Mouse (Mus musculus) liver, embryonic 12.5 days (tissue): ENCODE data around the gene Nox3. TPM values are rescaled to one million over a fixed set of nuclear protein-coding genes. Genes with fewer than 3 reads are reported as not detected.
A peak's percentile ranks its signal among the peaks of the same experiment; 100 is the strongest.

Experiments
- ATAC-seq: fragments of 200-750 bp; cut with Nextera tagmentation; 2 replicates; pipeline ENCODE4 v1.8.0; 2017; ENCODE audit warnings: moderate number of reproducible peaks, mild to moderate bottlenecking, moderate library complexity
- H3K27ac ChIP-seq: fragments of 300-500 bp; sonication (generic); 2 replicates; pipeline ENCODE4 v1.5.1; 2016; ENCODE audit warnings: mild to moderate bottlenecking
- H3K27me3 ChIP-seq: fragments of 300-500 bp; sonication (generic); replicated peaks from 2 replicates; pipeline ENCODE4 v1.6.1; 2016; ENCODE audit warnings: mild to moderate bottlenecking, moderate library complexity
- H3K36me3 ChIP-seq: fragments of 300-500 bp; sonication (generic); 2 replicates; pipeline ENCODE4 v1.6.1; 2016; ENCODE audit warnings: mild to moderate bottlenecking, moderate library complexity
- H3K4me1 ChIP-seq: fragments of 300-500 bp; sonication (generic); 2 replicates; pipeline ENCODE4 v1.6.1; 2016
- H3K4me2 ChIP-seq: fragments of 300-500 bp; sonication (generic); 2 replicates; pipeline ENCODE4 v1.6.1; 2016; ENCODE audit warnings: mild to moderate bottlenecking, moderate library complexity
- H3K4me3 ChIP-seq: fragments of 300-500 bp; sonication (generic); 2 replicates; pipeline ENCODE4 v1.5.1; 2016; ENCODE audit warnings: mild to moderate bottlenecking, moderate library complexity
- H3K9ac ChIP-seq: fragments of 300-500 bp; sonication (generic); 2 replicates; pipeline ENCODE4 v1.6.1; 2016; ENCODE audit warnings: mild to moderate bottlenecking, moderate library complexity
- H3K9me3 ChIP-seq: fragments of 300-500 bp; sonication (generic); replicated peaks from 2 replicates; pipeline ENCODE4 v1.6.1; 2016; ENCODE audit warnings: mild to moderate bottlenecking, moderate library complexity
- WGBS: fragments of 180-500 bp; shearing (Covaris S2); methylation state at CpG from one replicate; pipeline ENCODE4 v1.1.7; 2016; ENCODE audit not compliant: insufficient replicate concordance; 5-methylcytosine and 5-hydroxymethylcytosine counted together
- polyA plus RNA-seq: library from polyadenylated mRNA; unstranded; fragments of >200 nt; fragmentation: Nextera tagmentation; extraction: Ambion mirVana; gene quantifications from 2 replicates; pipeline ENCODE4 v1.2.1, GENCODE M21; 2016

Gene Nox3
- not detected in 2 replicates for polyA plus RNA-seq

DNA sequence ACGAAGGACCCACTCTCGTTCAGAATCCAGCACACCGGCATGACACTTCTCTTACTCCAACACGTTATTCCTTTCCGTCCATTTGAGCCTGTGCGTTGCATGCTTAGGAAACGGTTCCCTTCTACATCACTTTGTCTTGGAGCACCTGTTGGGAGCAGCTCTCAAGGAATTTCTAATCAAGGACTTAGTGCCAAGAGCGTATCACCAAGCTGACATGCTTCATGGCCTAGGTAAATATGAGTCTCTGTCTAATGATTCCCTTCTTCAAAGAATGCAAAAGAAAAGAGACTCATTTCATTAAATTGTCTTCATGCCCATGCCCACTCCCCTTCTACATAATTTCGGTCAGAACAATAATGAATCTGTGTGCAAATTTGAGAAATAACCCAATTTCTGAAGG lies at the start of gene Nox3:
Gene Nox3 (minus strand): TSS at position 101 of the 400 bp plus-strand sequence.
- H3K4me3 ChIP-seq: no peak within 1 kb of the TSS
- no peaks in the 10 kb centered on the region for H3K36me3 ChIP-seq
- H3K4me1 ChIP-seq: no peaks in the 10 kb centered on the region
- H3K9me3 ChIP-seq: no peaks in the 10 kb centered on the region
- WGBS: 66% methylated on average over 9 of the region's 9 CpGs
- H3K27ac ChIP-seq: no peak within 1 kb of the TSS
- H3K27me3 ChIP-seq: no peaks in the 10 kb centered on the region
- no peak within 1 kb of the TSS for H3K4me2 ChIP-seq
- no peak for ATAC-seq
- no peak within 1 kb of the TSS for H3K9ac ChIP-seq

GRCm38 (mm10) chr17:3744402-3744801 lies 48.3 kb upstream of the Nox3 start:
- no peaks in the 10 kb centered on the region for H3K36me3 ChIP-seq
- H3K4me1 ChIP-seq: no peaks in the 10 kb centered on the region
- H3K9me3 ChIP-seq: no peaks in the 10 kb centered on the region
- 43% methylated on average over 2 of the region's 2 CpGs for WGBS
- H3K4me2 ChIP-seq: no peak overlapping the region
- no peak for ATAC-seq
- H3K9ac ChIP-seq: no peak overlapping the region
- no peak overlapping the region for H3K4me3 ChIP-seq
- no peaks in the 10 kb centered on the region for H3K27me3 ChIP-seq
- no peak overlapping the region for H3K27ac ChIP-seq

- WGBS: 58% methylated on average over 2 of the region's 2 CpGs
- H3K27me3 ChIP-seq: no peaks in the 10 kb centered on the region
- H3K4me2 ChIP-seq: no peak overlapping the region
- no peaks in the 10 kb centered on the region for H3K36me3 ChIP-seq
- no peak overlapping the region for H3K27ac ChIP-seq
- no peaks in the 10 kb centered on the region for H3K4me1 ChIP-seq
- ATAC-seq: no peak
- no peak overlapping the region for H3K4me3 ChIP-seq
- H3K9me3 ChIP-seq: no peaks in the 10 kb centered on the region
- no peak overlapping the region for H3K9ac ChIP-seq
Observed at GRCm38 (mm10) chr17:3736936-3737335, 40.9 kb upstream of the Nox3 start.

GRCm38 (mm10) chr17:3734286-3734685 lies 38.2 kb upstream of the Nox3 start:
- H3K4me1 ChIP-seq: no peaks in the 10 kb centered on the region
- H3K4me3 ChIP-seq: no peak overlapping the region
- H3K9me3 ChIP-seq: no peaks in the 10 kb centered on the region
- H3K4me2 ChIP-seq: no peak overlapping the region
- no peaks in the 10 kb centered on the region for H3K27me3 ChIP-seq
- ATAC-seq: no peak
- H3K36me3 ChIP-seq: no peaks in the 10 kb centered on the region
- H3K9ac ChIP-seq: no peak overlapping the region
- no peak overlapping the region for H3K27ac ChIP-seq

- no peak overlapping the region for H3K4me3 ChIP-seq
- H3K36me3 ChIP-seq: no peaks in the 10 kb centered on the region
- 0 out of 2 replicates have a peak overlapping the region, but pooled peaks have one; percentile 27 for H3K9ac ChIP-seq
- H3K4me1 ChIP-seq: no peaks in the 10 kb centered on the region
- no peaks in the 10 kb centered on the region for H3K27me3 ChIP-seq
- H3K9me3 ChIP-seq: no peaks in the 10 kb centered on the region
- ATAC-seq: no peak; the same call in 1 of the 2 replicates
- H3K27ac ChIP-seq: no peak overlapping the region
- WGBS: 79% methylated on average over 1 of the region's 1 CpGs
- H3K4me2 ChIP-seq: no peak overlapping the region
Observed at GRCm38 (mm10) chr17:3705350-3705930, 9.4 kb upstream of the Nox3 start.

DNA sequence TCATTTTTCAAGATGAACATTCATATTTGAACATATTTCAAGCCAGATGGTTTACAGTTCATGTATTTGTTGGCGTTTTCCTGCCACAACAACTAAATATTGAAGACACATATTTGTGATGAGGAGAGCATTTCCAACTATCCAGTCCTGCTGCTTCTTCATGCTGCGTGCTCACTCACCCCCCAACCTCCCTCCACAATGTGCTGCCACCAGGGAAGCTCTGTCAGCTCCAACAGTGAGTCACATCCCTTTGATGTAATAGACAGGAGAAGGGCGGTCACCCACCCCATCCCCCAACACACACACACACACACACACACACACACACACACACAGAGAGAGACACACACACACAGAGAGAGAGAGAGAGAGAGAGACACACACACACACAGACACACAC lies 6.3 kb upstream of the Nox3 start:
- Histone ChIP-seq H3K36me3 (no peaks in the 10 kb centered on the region), H3K4me1 (no peaks in the 10 kb centered on the region), H3K4me3 (no peak overlapping the region), H3K27me3 (no peaks in the 10 kb centered on the region), H3K4me2 (no peak overlapping the region), H3K27ac (no peak overlapping the region), H3K9me3 (no peaks in the 10 kb centered on the region), H3K9ac (no peak overlapping the region)
- 44% methylated on average over 3 of the region's 3 CpGs for WGBS
- no peak for ATAC-seq

DNA sequence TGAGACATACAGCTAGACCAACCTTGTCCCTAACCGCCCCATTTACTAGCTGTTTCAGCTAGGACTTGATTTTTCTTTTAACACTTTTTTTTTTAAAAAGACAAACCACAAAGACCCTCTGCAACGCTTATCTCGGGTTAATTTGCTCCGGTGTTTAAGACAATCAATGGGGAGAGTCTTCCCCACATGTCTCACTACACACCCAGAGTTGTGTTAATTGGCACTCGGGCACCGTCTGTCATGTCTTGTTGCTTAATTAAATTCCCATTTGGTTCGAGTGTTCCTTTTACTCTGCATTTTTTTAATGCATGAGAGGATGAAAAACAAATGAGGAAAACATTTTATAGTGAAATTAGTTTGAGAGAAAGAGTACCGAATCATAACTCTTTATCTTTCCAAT lies 3.2 kb downstream of the Nox3 start:
- ATAC-seq: no peak
- no peaks in the 10 kb centered on the region for H3K27me3 ChIP-seq
- WGBS: 47% methylated on average over 8 of the region's 8 CpGs
- no peak overlapping the region for H3K9ac ChIP-seq
- no peak overlapping the region for H3K4me3 ChIP-seq
- no peak overlapping the region for H3K4me2 ChIP-seq
- no peaks in the 10 kb centered on the region for H3K9me3 ChIP-seq
- H3K4me1 ChIP-seq: no peaks in the 10 kb centered on the region
- H3K36me3 ChIP-seq: no peaks in the 10 kb centered on the region
- H3K27ac ChIP-seq: no peak overlapping the region

DNA sequence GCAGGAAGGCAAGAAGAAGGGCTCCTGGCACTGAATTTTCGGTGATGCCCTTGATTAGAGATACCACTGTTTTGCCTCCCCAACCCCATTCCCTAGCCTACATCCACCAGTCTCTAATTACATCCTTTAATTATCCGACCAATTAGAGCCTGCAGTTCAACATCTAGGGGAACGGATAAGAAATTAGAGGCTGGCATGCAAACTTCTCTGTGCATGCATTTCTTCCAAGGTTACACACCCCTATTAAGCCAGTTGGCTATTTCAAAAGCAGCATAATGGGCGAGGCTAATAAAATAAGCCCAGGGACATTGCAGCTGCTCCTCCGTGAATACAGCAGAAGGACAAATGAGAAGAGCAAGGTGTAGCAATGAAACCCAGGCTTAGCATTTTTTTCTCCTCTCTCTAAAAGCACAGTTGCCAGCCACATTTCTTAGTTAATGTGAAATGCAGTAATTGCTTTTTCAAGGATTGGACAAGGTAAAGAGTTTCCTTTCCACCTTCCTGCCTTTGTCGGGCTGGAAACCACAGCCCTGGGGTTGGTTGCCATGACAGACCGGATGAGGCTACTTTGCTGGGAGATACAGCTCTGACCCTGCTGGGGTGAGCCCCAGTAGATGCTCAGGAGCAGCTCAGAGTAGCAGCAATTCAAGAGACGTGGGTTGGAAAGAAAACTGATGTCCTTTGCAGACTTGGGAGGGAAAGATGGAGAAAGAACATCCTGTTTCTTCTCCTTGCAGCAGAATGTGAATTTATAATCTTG lies 5.4 kb downstream of the Nox3 start:
- no peaks in the 10 kb centered on the region for H3K9me3 ChIP-seq
- H3K4me3 ChIP-seq: no peak overlapping the region
- ATAC-seq: no peak
- no peaks in the 10 kb centered on the region for H3K27me3 ChIP-seq
- H3K4me2 ChIP-seq: no peak overlapping the region
- no peak overlapping the region for H3K9ac ChIP-seq
- H3K4me1 ChIP-seq: no peaks in the 10 kb centered on the region
- WGBS: 40% methylated on average over 8 of the region's 8 CpGs
- no peaks in the 10 kb centered on the region for H3K36me3 ChIP-seq
- no peak overlapping the region for H3K27ac ChIP-seq

GRCm38 (mm10) chr17:3683662-3684061 lies 12.4 kb downstream of the Nox3 start:
- Histone ChIP-seq H3K36me3 (no peaks in the 10 kb centered on the region), H3K4me1 (no peaks in the 10 kb centered on the region), H3K27ac (no peak overlapping the region), H3K27me3 (no peaks in the 10 kb centered on the region), H3K9ac (no peak overlapping the region), H3K4me3 (no peak overlapping the region), H3K9me3 (no peaks in the 10 kb centered on the region), H3K4me2 (no peak overlapping the region)
- no peak for ATAC-seq
- WGBS: 47% methylated on average over 3 of the region's 3 CpGs

GRCm38 (mm10) chr17:3669226-3669625 lies 26.8 kb downstream of the Nox3 start:
- H3K4me1 ChIP-seq: no peaks in the 10 kb centered on the region
- H3K9ac ChIP-seq: no peak overlapping the region
- H3K4me2 ChIP-seq: no peak overlapping the region
- no peak overlapping the region for H3K27ac ChIP-seq
- no peak for ATAC-seq
- no peaks in the 10 kb centered on the region for H3K36me3 ChIP-seq
- H3K9me3 ChIP-seq: no peaks in the 10 kb centered on the region
- H3K27me3 ChIP-seq: no peaks in the 10 kb centered on the region
- 48% methylated on average over 4 of the region's 4 CpGs for WGBS
- H3K4me3 ChIP-seq: no peak overlapping the region

- H3K9ac ChIP-seq: no peak overlapping the region
Observed at GRCm38 (mm10) chr17:3667287-3667686, 28.8 kb downstream of the Nox3 start.

DNA sequence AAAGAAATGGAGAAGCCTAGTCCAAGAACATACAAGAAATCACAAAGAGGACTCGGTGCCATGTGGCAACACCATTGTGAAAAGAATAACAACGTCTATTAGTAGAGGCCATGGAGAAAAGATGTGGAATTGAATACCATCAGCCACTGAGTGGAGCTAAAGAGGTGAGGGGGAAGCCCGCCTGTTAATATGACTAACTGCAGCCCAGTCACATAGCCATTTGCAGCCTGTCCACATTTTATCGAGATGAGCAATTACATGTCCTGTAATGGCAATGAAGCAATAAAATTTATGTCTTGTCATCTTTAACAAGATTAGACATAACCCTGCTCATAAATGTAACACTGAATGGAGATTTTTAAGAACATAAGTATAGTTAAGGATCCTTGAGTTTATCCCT lies 30.7 kb downstream of the Nox3 start:
- ATAC-seq: no peak
- Histone ChIP-seq H3K4me3 (no peak overlapping the region), H3K4me2 (no peak overlapping the region), H3K9ac (no peak overlapping the region), H3K36me3 (no peaks in the 10 kb centered on the region), H3K27me3 (no peaks in the 10 kb centered on the region), H3K4me1 (no peaks in the 10 kb centered on the region), H3K27ac (no peak overlapping the region), H3K9me3 (no peaks in the 10 kb centered on the region)
- 58% methylated on average over 4 of the region's 4 CpGs for WGBS

More at GRCm38 (mm10) chr17:3667287-3667686, 28.8 kb downstream of the Nox3 start:
- Histone ChIP-seq H3K4me1 (no peaks in the 10 kb centered on the region), H3K4me2 (no peak overlapping the region), H3K36me3 (no peaks in the 10 kb centered on the region), H3K27me3 (no peaks in the 10 kb centered on the region), H3K4me3 (no peak overlapping the region), H3K9me3 (no peaks in the 10 kb centered on the region), H3K27ac (no peak overlapping the region)
- ATAC-seq: no peak
- 69% methylated on average over 4 of the region's 4 CpGs for WGBS
